ENCODE assay signal across 8 mouse cellular contexts in genomic region chr14:58070481-58071119, GRCm38 (mm10). TPM values are rescaled to one million over a fixed set of nuclear protein-coding genes. Genes with fewer than 3 reads are reported as not detected.
DNase-seq lines count a peak whose midpoint lies in the region; ATAC-seq and TF ChIP-seq lines count a peak whose summit lies in the region.

Fgf9 (plus strand) TSS chr14:58070547.

- DNase-seq in layer of hippocampus, adult 2 months (ENCODE audit: low spot score in 2 of 2): no peak
- no peak for DNase-seq in layer of hippocampus, adult 11-12 months (ENCODE audit: low spot score)
- peak; percentile 31 for DNase-seq in adrenal gland, adult 8-10 months
- peak; percentile 41 for DNase-seq in hindbrain, embryonic 14.5 days (ENCODE audit: low spot score)
- DNase-seq in left cerebral cortex, postnatal 36 days (ENCODE audit: low spot score in 2 of 2): peak; percentile 15 to 23
- DNase-seq in right cerebral cortex, adult 18-20 months: no peak

- intact Hi-C loops in left cerebral cortex, postnatal 36 days (cut with DNase I): loop anchor here (5.0 kb wide), 1 partner anchor 1132 kb away; the partner anchor contains the start of gene Rcbtb1

- no peaks in the 10 kb centered on the region for H3K9me3 ChIP-seq in hindbrain, embryonic 14.5 days (ENCODE audit: control insufficient read depth, low read length)

- no peaks in the 10 kb centered on the region for H3K79me2 ChIP-seq in myocyte (ENCODE audit: control insufficient read depth, insufficient read depth)

- peaks cover 37% of the 10 kb centered on the region for H3K27me3 ChIP-seq in hindbrain, embryonic 14.5 days (ENCODE audit: control insufficient read depth, insufficient read depth, low read length)
- no peaks in the 10 kb centered on the region for H3K27me3 ChIP-seq in myocyte (ENCODE audit: control insufficient read depth, insufficient read depth, insufficient read length)

- H3K27ac ChIP-seq in layer of hippocampus, adult 2 months: 0 out of 2 replicates have a peak within 1 kb of the TSS, but pooled peaks have one; percentile 10
- H3K27ac ChIP-seq in embryonic fibroblast, embryonic 13.5 days (ENCODE audit: insufficient read depth, low read length): no peak within 1 kb of the TSS
- no peak within 1 kb of the TSS; the same call in 1 of the 2 replicates for H3K27ac ChIP-seq in hindbrain, embryonic 14.5 days

- H3K36me3 ChIP-seq in hindbrain, embryonic 14.5 days (replicated peaks; ENCODE audit: control insufficient read depth, insufficient read depth): no peaks in the 10 kb centered on the region
- H3K36me3 ChIP-seq in myocyte (ENCODE audit: control insufficient read depth, insufficient read depth): no peaks in the 10 kb centered on the region

- peak within 1 kb of the TSS; percentile 66 for H3K9ac ChIP-seq in hindbrain, embryonic 14.5 days

- TF ChIP-seq CTCF in layer of hippocampus, adult 2 months (conservative IDR thresholded peaks at IDR 0.05): no peak; the same call in 1 of the 2 replicates
- TF ChIP-seq CTCF in embryonic fibroblast, embryonic 13.5 days (IDR thresholded peaks at IDR 0.05; ENCODE audit: borderline replicate concordance, insufficient read depth, low read length): no peak

- H3K4me2 ChIP-seq in hindbrain, embryonic 14.5 days (replicated peaks): peak within 1 kb of the TSS; percentile 96
- H3K4me2 ChIP-seq in myocyte (ENCODE audit: low read depth): peak within 1 kb of the TSS; percentile 97

- H3K4me3 ChIP-seq in layer of hippocampus, adult 2 months: peak within 1 kb of the TSS; percentile 63
- H3K4me3 ChIP-seq in embryonic fibroblast, embryonic 13.5 days (ENCODE audit: insufficient read depth, low read length): peak within 1 kb of the TSS; percentile 52
- H3K4me3 ChIP-seq in hindbrain, embryonic 14.5 days (replicated peaks; ENCODE audit: low read length): peak within 1 kb of the TSS; percentile 73
- H3K4me3 ChIP-seq in myocyte: peak within 1 kb of the TSS; percentile 69

- WGBS in hindbrain, embryonic 14.5 days: 0% methylated on average over 33 of the region's 33 CpGs

- ATAC-seq in hindbrain, embryonic 14.5 days (ENCODE audit: low FRiP score): no peak; the same call in 1 of the 2 replicates

- TF ChIP-seq POLR2A in embryonic fibroblast, embryonic 13.5 days (IDR thresholded peaks at IDR 0.05; ENCODE audit: low read depth, low read length): no peak
- TF ChIP-seq POLR2A in myocyte (IDR thresholded peaks at IDR 0.05; ENCODE audit: insufficient read length, low read depth): no peak

- H3K4me1 ChIP-seq in embryonic fibroblast, embryonic 13.5 days (ENCODE audit: control insufficient read depth, insufficient read depth, low read length): peaks cover 9% of the 10 kb centered on the region
- H3K4me1 ChIP-seq in hindbrain, embryonic 14.5 days (replicated peaks; ENCODE audit: control insufficient read depth, insufficient read depth, low read length): peaks cover 26% of the 10 kb centered on the region

- peak within 1 kb of the TSS; percentile 32 for H3ac ChIP-seq in myocyte (ENCODE audit: control insufficient read depth, insufficient read length)

TF ChIP-seq in myocyte, 11 proteins besides CTCF, POLR2A, EP300 and RAD21:
- TF ChIP-seq MYOG (IDR thresholded peaks at IDR 0.05; ENCODE audit: control insufficient read depth in 1 of 3, insufficient read depth in 1 of 3, insufficient read length in 2 of 3, low read depth in 2 of 3) (no peak), POLR2AphosphoS2 (IDR thresholded peaks at IDR 0.05; ENCODE audit: insufficient read length, low read depth) (no peak), USF1 (IDR thresholded peaks at IDR 0.05; ENCODE audit: low read depth) (no peak), E2F4 (IDR thresholded peaks at IDR 0.05; ENCODE audit: insufficient read depth) (no peak), REST (IDR thresholded peaks at IDR 0.05; ENCODE audit: insufficient read depth, insufficient read length) (no peak), MYOD1 (IDR thresholded peaks at IDR 0.05; ENCODE audit: control insufficient read depth in 1 of 3, insufficient read length in 2 of 3, low read depth in 2 of 3) (no peak), TCF3 (IDR thresholded peaks at IDR 0.05; ENCODE audit: insufficient read length, low read depth) (no peak), TCF12 (IDR thresholded peaks at IDR 0.05; ENCODE audit: insufficient read depth, poor library complexity, severe bottlenecking) (no peak), SRF (IDR thresholded peaks at IDR 0.05; ENCODE audit: control insufficient read depth, insufficient read length, low read depth) (no peak)
TF ChIP-seq in myocyte: peak in this region for 0.

RNA-seq across cellular contexts. Expression of gene Fgf9, which starts in this region (rescaled TPM):
- 10 to 100 TPM; 16.3 to 17.1 TPM for total RNA-seq in layer of hippocampus, adult 2 months (2021)
- total RNA-seq in adrenal gland, adult 8-10 months (2022): 10 to 100 TPM; 16.5 to 33.2 (median 28.2) TPM
- 0.60 and 1.4 TPM in 2 replicates for polyA plus RNA-seq in embryonic fibroblast, embryonic 13.5 days (2011; ENCODE audit: insufficient read length, low read depth, missing spikeins)
- 18.4 and 19.0 TPM in 2 replicates for polyA plus RNA-seq in hindbrain, embryonic 14.5 days (2014; fragmentation: Nextera tagmentation; extraction: Ambion mirVana)
- total RNA-seq in left cerebral cortex, postnatal 36 days (2021): 10 to 100 TPM; 20.3 to 23.4 TPM
- polyA plus RNA-seq in myocyte (2012; fragmentation: generic; extraction: Trizol): 6.0 TPM

Comparison
In these comparisons a context has a peak if more than half of its experiments do, and no peak if none do; other contexts are left out.
1. DNase-seq: peak in adrenal gland, adult 8-10 months (single experiment), hindbrain, embryonic 14.5 days (single experiment) and left cerebral cortex, postnatal 36 days (2 of 2); none in layer of hippocampus, adult 2 months (0 of 2), layer of hippocampus, adult 11-12 months (single experiment) and right cerebral cortex, adult 18-20 months (single experiment).
2. Peak in every context shown above with its lines, with median percentiles within 50 percentile points of each other: H3K4me3 ChIP-seq.